Mouse (Mus musculus) limb, embryonic 14.5 days (tissue): ENCODE measurements around the gene Tgif1. TPM values are rescaled to one million over a fixed set of nuclear protein-coding genes. Genes with fewer than 3 reads are reported as not detected.

Source experiments
- ATAC-seq: fragments of 200-750 bp; cut with Nextera tagmentation; 2 replicates; pipeline ENCODE4 v1.8.0; 2017; ENCODE audit warnings: low read depth, moderate number of reproducible peaks, moderate TSS enrichment; ENCODE audit not compliant: low FRiP score
- DNase-seq: peaks from one replicate; pipeline ENCODE4 v3.0.0-alpha.2; 2015; ENCODE audit warnings: low spot score
- H3K27ac ChIP-seq: fragments of 300-500 bp; sonication (generic); replicated peaks from 2 replicates; pipeline ENCODE4 v1.5.1; 2014; ENCODE audit warnings: low read depth, mild to moderate bottlenecking, low read length, moderate library complexity, mixed read lengths
- H3K27me3 ChIP-seq: fragments of 300-500 bp; sonication (generic); 2 replicates; pipeline ENCODE4 v1.6.1; 2014; ENCODE audit warnings: low read length, mixed read lengths; ENCODE audit not compliant: control insufficient read depth, insufficient read depth
- H3K36me3 ChIP-seq: fragments of 300-500 bp; sonication (generic); 2 replicates; pipeline ENCODE4 v1.6.1; 2014; ENCODE audit warnings: mild to moderate bottlenecking, low read length, moderate library complexity, mixed read lengths; ENCODE audit not compliant: control insufficient read depth, insufficient read depth
- H3K4me1 ChIP-seq: fragments of 300-500 bp; sonication (generic); 2 replicates; pipeline ENCODE4 v1.6.1; 2014; ENCODE audit warnings: antibody characterized with exemption, low read length, mixed read lengths; ENCODE audit not compliant: control insufficient read depth, insufficient read depth
- H3K4me2 ChIP-seq: fragments of 300-500 bp; sonication (generic); replicated peaks from 2 replicates; pipeline ENCODE4 v1.6.1; 2014; ENCODE audit warnings: low read depth, mild to moderate bottlenecking, low read length, moderate library complexity; ENCODE audit not compliant: severe bottlenecking
- H3K4me3 ChIP-seq: fragments of 300-500 bp; sonication (generic); replicated peaks from 2 replicates; pipeline ENCODE4 v1.5.1; 2014; ENCODE audit warnings: low read length
- H3K9ac ChIP-seq: fragments of 300-500 bp; sonication (generic); 2 replicates; pipeline ENCODE4 v1.6.1; 2014; ENCODE audit warnings: mild to moderate bottlenecking, low read depth, low read length, moderate library complexity; ENCODE audit not compliant: severe bottlenecking
- H3K9me3 ChIP-seq: fragments of 300-500 bp; sonication (generic); 2 replicates; pipeline ENCODE4 v1.6.1; 2016; ENCODE audit warnings: low read length; ENCODE audit not compliant: control insufficient read depth
- POLR2A ChIP-seq: fragments of 200-500 bp; IDR thresholded peaks from 2 replicates; pipeline ENCODE4 v1.8.0; 2012; ENCODE audit warnings: inconsistent platforms, mild to moderate bottlenecking, moderate library complexity, borderline replicate concordance; ENCODE audit not compliant: insufficient read depth, insufficient read length; ENCODE audit errors: extremely low read depth
- WGBS: fragments of 180-500 bp; shearing (Covaris S2); extraction: QIAGEN DNeasy Blood & Tissue Kit; methylation state at CpG from one replicate; pipeline ENCODE4 v1.1.7; 2014; 5-methylcytosine and 5-hydroxymethylcytosine counted together
- microRNA counts: library from miRNA; unstranded; fragments of <30 nt; microRNA quantifications from one replicate; lab custom pipeline; 2016
- microRNA-seq: library from miRNA; unstranded; fragments of <30 nt; microRNA quantifications from one replicate; pipeline ENCODE4, GENCODE M21; 2016
- polyA plus RNA-seq, 2 experiments: library from polyadenylated mRNA; depleted of rRNA in 1 of 2; stranded (reverse) in 1 of 2; unstranded in 1 of 2; fragments of >200 nt; fragmentation: Nextera tagmentation in 1 of 2; extraction: Ambion mirVana in 1 of 2; gene quantifications; 2 replicates each; pipeline versions ENCODE4 v1.2.1 to v1.2.3; 2012 to 2014

Tgif1 gene
- polyA plus RNA-seq, 2 experiments = 52.7 to 64.8 TPM

DNA sequence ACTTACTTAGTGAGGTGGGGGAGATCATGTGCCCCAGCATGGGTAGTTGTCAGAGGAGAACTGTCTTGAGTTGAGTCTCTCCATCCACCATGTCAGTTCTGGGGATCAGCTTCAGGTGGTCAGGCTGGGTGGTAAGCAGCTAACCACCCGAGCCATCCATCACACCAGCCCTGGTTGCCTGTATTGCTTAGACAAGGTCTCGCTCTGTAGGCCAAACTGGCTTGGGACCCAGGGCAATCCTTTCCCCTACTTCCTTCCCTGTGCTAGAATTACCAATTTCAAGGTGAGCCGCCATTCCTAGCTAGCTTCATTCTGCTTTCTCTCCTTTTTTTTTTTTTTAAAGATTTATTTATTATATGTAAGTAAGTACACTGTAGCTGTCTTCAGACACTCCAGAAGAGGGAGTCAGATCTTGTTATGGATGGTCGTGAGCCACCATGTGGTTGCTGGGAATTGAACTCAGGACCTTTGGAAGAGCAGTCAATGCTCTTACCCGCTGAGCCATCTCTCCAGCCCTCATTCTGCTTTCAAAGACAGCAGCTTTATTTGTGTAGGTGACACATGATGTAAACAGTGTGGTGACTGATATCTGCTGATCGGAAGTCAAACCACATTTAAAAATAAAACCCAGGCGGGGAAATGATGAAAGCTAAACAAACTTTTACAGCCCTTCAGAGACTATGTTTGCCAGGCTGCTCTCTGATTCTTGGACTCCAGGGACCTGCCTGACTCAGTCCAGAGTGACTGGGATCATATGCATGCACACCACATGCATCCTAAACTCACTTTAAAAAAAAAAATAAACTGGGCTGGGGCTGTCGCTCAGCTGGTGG is 56.2 kb downstream of the Tgif1 start:
- 70% methylated on average over 8 of the region's 8 CpGs for WGBS

DNA sequence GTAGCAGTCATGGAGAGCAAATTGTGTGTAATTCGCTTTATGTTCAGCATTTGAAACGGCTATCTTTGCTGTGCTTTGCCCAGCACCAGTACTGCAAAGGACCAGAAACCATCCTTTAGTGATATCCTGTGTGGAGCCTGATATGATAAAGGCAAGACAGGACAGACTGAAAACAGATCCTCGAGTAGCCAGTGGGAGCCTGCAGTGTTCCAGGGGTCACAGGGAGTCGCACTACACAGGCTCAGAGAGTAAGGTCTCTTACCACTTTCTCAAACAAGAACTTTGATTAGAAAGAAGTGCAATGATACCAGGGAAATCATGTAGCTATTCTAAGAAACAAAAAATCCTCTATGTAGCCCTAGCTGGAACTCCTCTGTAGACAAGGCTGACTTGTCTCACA is 58.1 kb downstream of the Tgif1 start:
- Histone ChIP-seq H3K27ac (no peak overlapping the region), H3K9ac (no peak overlapping the region), H3K36me3 (no peaks in the 10 kb centered on the region), H3K9me3 (no peaks in the 10 kb centered on the region), H3K4me3 (no peak overlapping the region), H3K4me1 (peaks cover 3% of the 10 kb centered on the region; the same call in 1 of the 2 replicates), H3K27me3 (no peaks in the 10 kb centered on the region), H3K4me2 (no peak overlapping the region)
- TF ChIP-seq POLR2A = no peak
- DNase-seq (no peak), ATAC-seq (no peak)
- 79% methylated on average over 4 of the region's 4 CpGs for WGBS

More for the DNA sequence above, 56.2 kb downstream of the Tgif1 start:
- Histone ChIP-seq H3K27ac (no peak overlapping the region), H3K4me3 (no peak overlapping the region), H3K4me2 (no peak overlapping the region), H3K9me3 (no peaks in the 10 kb centered on the region), H3K9ac (no peak overlapping the region), H3K36me3 (no peaks in the 10 kb centered on the region), H3K27me3 (no peaks in the 10 kb centered on the region), H3K4me1 (peaks cover 3% of the 10 kb centered on the region; the same call in 1 of the 2 replicates)
- ATAC-seq (no peak), DNase-seq (no peak)
- no peak for TF ChIP-seq POLR2A

DNA sequence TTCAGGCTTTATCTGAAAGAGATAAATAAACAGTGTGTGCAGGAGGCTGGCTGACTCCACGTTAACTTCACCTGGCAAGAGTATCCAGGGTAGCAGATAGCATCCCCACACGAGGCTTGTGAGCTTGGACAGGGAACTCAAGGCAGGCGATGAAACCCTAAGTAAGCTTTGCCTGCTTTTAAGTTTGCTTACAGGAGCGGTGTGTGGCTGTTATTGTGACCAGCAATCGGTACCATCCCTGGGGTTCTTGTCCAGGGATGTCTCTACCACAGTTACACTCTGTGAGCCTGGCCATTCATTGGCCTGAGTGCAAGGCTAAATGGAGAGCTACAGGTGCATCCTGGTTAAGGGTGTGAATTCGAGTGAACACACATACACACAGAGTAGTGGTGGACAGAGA is 58.6 kb downstream of the Tgif1 start:
- no peak for ATAC-seq
- Histone ChIP-seq H3K27me3 (no peaks in the 10 kb centered on the region), H3K4me3 (no peak overlapping the region), H3K4me2 (0 out of 2 replicates have a peak overlapping the region, but pooled peaks have one; percentile 19), H3K9me3 (no peaks in the 10 kb centered on the region), H3K27ac (peak overlapping the region; percentile 38; the same call in 1 of the 2 replicates), H3K9ac (0 out of 2 replicates have a peak overlapping the region, but pooled peaks have one; percentile 12), H3K36me3 (no peaks in the 10 kb centered on the region), H3K4me1 (peaks cover 3% of the 10 kb centered on the region; the same call in 1 of the 2 replicates)
- TF ChIP-seq POLR2A = no peak
- 66% methylated on average over 6 of the region's 6 CpGs for WGBS
- no peak for DNase-seq

DNA sequence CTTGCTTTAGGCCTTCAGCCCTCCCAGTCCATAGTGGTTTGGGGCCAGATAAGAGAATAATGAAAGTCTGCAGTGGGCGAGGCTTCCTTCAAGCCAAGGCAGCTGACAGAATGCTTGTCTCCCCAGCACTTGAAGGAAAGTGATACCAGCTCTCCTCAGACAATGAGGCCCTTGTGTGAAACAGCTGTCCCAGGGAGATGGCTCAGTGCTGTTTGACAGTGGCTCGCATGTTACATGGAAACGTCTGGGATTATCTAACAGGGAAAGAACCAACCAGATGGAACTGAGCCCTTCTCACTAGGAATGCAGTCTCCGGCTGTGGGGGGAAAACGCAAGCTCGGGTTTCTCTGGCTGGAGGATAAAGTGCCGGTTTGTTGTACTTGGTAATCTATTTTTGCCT is 59.1 kb downstream of the Tgif1 start:
- 19% methylated on average over 7 of the region's 7 CpGs for WGBS

More for the DNA sequence above, 59.1 kb downstream of the Tgif1 start:
- Histone ChIP-seq H3K36me3 (no peaks in the 10 kb centered on the region), H3K4me1 (peaks cover 3% of the 10 kb centered on the region; the same call in 1 of the 2 replicates), H3K27ac (peak overlapping the region; percentile 38; the same call in 1 of the 2 replicates), H3K9ac (no peak overlapping the region), H3K27me3 (no peaks in the 10 kb centered on the region), H3K9me3 (no peaks in the 10 kb centered on the region), H3K4me2 (no peak overlapping the region), H3K4me3 (no peak overlapping the region)
- ATAC-seq (peak; percentile 91), DNase-seq (peak; percentile 69)
- no peak for TF ChIP-seq POLR2A

MicroRNAs encoded within 50 kb of the gene (microRNA counts, 519-probe panel; counts per million panel counts)
- microRNA mmu-miR-1195 (lab: Ali Mortazavi, UCI) = not detected

Small RNAs within 50 kb of the gene (microRNA-seq; reads per million reads assigned to microRNA genes)
- not detected for gene Mir1195

Other genes starting within 250 kb of the Tgif1 start
- gene Myom1, start 149.1 kb upstream of the Tgif1 start, polyA plus RNA-seq (2012; rRNA removed) = 20.8 and 29.6 TPM in 2 replicates
- 22.6 and 33.2 TPM in 2 replicates for gene Myom1, start 149.1 kb upstream of the Tgif1 start, polyA plus RNA-seq (2014; fragmentation: Nextera tagmentation; extraction: Ambion mirVana)
- 361 and 386 TPM in 2 replicates for gene Myl12a, start 149.3 kb upstream of the Tgif1 start, polyA plus RNA-seq (2012; rRNA removed)
- gene Myl12a, start 149.3 kb upstream of the Tgif1 start, polyA plus RNA-seq (2014; fragmentation: Nextera tagmentation; extraction: Ambion mirVana) = 718 and 721 TPM in 2 replicates